Mouse (Mus musculus) spleen, postnatal 36 days (tissue): Measurements from ENCODE around the gene Gapdh.

Experiments used
- DNase-seq, 2 experiments: peaks; one replicate each; pipeline ENCODE4 v3.0.0; 2022; ENCODE audit warnings: low spot score in 2 of 2, mixed read lengths in 1 of 2

Gene Gapdh

DNA sequence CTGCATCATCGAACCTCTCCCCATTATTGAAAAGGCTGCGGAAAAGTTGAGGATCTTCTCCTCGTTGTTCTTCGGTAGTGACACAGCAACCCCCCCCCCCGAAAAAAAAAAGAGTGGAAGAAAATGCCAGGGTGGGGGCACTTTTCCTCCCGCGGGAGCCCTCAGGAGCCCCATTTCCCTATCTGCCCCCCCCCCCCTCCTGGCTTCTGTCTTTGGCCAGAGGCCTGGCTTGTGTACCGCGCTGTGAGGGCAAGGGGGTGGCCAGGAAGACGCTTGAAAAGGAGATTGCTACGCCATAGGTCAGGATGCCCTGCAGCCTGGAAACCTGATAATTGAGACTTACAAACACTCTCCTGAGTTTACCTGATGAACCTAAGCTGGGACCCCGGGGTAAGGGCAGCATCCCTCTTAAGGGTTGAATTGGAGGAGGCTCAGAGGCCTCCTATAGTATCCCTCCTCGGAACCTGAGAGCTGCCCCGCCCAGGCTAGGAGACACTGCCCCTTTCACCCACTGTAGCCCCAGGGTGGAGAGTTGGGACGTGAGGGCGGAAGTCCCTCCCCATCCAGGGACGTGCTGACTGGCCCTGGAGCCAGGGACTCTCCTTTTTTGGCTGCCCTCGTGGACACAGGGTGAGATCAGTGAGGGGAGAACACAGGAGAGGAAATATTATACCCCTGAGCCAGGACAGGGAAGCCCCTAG is at the start of gene Gapdh:
Gene Gapdh (minus strand): TSS at position 417 of the 701 bp plus-strand sequence.
- DNase-seq = peak in 1 of 2 experiments; percentile 39

DNA sequence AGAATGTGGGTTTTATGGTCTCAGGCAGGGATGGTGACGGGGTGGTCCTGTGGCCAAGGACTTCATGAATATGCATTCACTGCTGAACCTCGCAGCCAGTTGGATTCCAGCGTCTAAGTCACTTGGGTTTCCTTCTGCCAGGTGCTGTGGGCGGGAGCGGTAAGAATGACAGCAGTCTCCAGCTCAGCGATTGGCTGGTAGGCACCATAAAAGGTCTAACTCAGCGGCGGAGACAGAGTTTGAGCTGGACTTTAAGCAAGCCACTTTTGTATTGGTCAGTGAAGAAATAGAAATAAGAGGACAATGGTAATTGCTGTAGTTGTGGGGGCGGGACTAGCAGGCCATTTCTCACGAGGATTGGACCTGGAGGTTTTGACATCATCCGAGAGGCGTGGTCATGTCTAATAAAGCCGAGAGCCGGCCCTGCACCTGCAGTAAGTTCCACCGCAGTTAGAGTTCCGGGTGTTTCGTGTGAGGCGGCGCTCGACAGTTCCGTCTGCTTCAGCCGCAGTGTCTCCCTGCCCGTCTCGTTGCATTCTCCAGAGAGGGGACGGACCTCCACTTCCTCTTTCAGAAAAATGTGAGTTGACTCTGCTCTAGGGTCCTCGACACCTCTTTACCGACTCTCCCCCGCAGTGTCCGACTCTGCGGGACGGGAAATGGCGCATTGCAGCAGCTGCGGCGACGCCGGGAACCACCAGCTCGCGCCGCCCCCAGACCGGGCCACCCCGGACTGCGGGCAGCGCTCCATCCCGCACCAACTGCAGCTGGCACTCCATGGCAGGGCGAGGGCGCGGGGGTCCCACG is 49.1 kb upstream of the Gapdh start, which contains the start of gene Vamp1:
Gene Vamp1 (plus strand): TSS at position 404 of the 807 bp plus-strand sequence.
- DNase-seq = peak; percentile 96 to 98

DNA sequence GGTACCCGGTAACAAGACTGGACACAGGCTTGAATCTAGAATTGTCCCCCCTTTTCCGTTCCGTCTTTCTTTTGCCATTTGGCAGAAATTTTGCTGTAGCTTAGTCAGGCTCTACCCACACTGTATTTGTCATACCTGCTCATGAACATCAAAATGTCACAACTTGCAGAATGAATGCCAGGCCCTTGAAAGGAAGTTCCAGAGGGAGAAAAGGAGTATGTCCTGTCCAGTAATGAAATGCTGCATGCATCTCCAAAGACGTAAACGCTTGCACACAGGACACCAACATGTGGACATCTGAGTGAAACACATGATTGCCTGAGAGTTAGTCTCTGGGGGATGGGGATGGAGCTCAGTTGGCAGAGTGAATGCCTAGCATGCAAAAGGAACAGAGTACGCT is 47.4 kb upstream of the Gapdh start:
- no peak for DNase-seq

DNA sequence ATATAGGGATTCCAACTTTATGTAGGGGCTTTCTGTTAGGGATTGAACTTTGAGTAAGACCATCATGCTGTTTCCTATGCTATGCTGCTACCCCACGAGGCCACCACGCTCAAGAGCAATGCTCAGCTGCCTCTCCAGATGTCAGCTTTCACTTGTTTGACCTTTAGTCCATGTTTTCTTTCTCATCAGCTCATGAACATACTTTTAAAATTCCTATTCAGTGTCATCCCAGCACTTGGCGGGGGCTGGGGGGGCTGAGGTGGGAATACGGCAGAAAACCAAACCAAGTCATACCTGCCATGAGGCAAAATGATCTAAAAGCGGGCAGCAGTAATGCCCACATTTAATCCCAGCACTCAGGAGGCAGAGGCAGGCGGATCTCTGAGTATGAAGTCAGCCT is 46.9 kb upstream of the Gapdh start:
- DNase-seq = no peak

DNA sequence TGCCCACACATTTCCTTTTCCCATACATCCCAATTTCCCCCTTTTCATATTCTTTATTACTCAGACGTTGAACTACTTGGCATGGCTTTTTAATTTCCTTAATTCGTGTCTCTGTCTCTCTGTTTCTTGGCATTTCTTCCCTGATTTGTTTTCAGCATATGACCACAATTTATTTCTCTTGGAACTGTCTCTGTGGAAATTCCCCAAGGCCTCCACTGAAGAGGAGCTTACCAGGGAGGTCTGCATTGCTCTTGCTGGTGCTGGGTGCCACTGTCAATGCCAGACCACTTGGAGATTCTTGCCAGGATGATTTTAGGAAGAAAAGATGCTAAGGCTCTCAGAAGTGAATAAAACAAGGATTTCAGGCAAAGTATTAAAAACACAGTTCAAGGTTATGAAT is 46.4 kb upstream of the Gapdh start:
- no peak for DNase-seq

DNA sequence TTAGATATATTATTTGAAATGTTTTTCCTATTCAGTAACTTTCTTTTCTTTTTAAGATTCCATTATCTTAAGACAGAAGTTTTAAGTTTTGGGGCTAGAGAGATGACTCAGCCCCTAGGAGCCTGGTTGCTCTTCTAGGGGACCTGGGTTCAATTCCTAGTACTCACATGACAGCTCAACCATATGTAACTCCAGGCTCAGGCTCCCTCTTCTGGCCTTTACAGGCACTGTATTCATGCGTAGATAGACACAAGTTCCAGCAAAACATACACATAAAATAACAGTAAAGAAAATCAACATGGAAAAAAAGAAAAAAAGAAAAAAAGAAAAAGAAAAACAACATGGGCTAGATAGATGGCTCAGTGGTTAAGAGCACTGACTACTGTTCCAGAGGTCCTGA is 44.2 kb upstream of the Gapdh start:
- DNase-seq = no peak

DNA sequence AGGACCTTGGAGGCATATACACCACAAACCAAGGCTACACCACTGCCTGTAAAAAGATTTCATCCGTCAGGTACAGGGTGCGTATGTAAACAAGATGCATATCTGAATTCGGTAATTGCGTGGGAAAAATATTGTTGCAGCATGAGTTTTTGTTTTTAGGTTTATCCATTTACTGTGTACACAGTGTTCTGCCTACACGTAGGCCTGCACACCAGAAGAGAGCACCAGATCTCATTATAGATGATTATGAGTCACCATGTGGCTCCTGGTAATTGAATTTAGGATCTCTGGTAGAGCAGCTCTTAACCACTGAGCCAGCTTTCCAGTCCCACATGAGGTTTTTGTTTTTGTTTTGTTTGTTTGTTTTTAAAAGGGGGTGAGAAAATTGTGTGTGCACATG is 30.9 kb upstream of the Gapdh start:
- no peak for DNase-seq

DNA sequence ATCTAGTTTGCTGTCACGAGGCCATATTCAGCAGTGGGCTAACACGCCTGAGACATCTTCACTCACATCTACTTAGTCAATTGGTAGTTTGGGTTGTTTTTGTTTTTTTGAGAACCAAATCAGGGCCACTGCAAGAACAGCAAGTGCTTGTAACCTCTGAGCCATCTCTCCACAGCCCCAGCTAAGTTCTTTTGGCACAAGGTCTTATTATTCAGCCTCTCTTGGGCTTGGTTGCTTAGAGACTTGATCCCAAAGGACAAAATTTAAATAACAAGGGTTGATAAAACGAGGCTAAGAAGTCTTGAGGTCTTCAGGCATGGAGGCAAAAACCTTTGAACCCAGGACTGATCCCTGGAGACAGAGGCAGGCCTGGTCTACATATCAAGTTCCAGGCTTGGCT is 30.0 kb upstream of the Gapdh start:
- no peak for DNase-seq

DNA sequence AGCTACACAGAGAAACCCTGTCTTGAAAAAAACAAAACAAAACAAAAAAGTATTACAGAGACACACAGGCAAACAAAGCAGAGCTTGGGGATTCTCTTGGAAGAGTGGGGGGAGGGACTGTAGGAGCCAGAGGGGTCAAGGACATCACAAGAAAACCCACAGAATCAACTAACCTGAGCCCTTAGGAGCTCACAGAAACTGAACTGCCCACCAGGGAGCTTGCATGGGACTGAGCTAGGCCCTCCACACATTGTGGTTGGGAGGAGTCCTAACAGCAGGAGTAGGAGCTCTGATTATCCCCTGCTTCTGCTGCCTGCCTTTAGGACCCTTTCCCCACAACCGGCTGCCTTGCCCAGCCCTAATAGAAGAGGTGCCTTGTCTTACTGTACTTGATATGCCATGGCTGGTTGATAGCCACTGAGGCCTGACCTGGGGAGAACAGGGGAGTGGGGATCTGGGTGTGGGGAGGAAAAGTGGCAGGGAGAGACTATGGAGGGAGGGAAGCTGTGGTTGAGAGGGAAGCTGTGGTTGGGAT is 29.3 kb upstream of the Gapdh start:
- no peak for DNase-seq

DNA sequence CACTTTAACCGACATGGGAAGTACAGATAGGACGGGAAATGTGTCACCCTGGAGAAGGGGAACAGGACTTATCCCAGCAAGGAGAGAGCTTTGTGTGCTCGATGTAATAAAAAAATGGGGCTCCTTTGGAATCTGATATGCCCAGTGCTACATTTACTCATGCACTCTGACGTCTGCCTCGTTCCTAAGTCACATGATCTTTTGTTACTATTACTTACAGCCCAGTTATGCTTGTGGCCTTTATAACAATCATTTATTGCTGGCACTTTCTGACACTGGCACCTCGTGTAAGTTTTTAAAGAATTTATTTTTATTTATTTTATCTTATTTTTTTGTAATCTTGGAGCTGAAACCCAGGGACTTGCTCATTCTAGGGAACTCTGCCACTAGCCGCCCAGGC is 27.1 kb upstream of the Gapdh start:
- no peak for DNase-seq

DNA sequence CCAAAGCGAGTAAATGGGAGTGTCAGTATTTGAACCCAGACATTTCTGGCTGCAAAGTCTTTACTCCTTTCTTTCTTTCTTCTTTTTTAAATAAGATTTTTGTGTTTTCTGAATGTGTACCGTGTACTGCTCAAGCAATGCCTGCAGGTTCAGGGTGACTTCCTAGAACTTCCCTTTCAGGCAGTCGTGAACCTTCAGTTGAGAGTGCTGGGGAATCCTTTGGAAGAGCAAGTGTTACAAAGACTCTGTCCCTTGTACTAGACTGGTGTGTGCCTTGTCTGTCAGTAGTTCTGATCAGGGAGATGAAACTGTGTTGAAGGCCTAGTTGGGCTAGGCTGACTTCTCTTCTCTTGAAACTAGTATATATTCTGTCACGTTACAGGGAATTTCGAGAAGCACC is 26.6 kb upstream of the Gapdh start:
- no peak for DNase-seq

DNA sequence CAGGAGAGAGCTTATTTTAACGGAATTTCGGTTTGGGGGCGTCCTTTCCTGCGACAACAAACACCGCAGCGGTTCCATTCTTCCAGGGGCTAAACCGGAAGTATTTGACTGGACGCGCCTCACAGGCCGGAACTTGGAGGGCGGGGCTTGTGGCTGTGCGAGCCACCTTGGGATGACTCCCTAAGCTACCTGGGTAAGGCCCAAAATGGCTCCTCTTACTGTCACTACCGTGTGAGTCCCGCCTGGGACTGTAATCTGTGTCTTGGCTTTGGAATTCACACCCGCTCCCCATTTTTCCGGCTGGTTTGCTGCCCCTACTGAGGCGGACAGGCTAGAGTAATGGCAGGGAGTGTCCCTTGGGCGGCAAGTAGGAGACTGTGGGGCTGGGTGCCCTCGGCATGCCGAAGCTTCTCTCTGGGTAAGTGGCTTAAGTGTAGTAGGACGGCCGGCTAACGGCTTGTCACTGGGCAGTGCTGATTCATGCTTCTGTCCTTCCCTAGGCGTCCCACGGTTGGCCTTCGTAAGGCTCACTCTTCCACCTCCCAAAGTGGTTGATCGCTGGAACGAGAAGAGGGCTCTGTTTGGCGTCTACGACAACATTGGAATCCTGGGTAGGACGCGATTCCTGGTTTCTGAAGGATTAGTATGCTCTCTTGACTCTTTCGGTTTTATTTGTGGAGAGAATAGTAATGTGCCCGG is 25.9 kb upstream of the Gapdh start:
- DNase-seq = peak; percentile 92 to 94

DNA sequence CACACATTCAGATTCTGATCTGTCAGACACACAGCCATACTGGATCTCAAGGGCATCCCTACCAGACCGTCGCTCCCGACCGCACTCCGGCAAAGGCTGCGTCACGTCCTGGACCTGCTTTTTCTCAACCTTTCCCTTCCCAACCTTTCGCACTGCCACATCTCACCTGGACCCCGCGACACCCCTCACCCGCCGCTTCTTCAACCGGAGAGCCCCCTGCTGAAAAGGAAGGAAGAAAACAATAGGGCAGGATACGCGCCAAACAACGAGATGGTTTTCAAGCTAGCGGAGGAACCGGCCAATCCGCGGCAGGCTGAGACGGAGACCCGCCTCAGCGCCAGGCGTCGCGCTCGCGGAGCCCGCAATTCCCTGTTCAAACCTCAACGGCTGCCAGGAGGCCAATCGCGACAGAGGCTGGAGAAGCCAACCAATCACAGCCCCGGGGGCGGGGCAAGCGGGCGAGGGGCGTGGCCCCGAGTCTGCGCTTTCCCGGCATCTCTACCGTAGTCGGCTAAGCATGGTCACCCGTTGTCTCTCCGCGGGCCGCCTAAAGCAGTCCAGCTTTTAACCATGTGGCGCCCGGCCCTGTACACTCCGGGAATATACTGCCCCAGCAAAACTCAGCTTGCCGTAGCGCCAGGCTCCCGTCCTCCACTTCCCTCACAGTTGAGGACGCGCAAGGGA is 25.2 kb upstream of the Gapdh start, which contains the start of the genes Ncapd2 and Mrpl51:
Gene Ncapd2 (minus strand): TSS at position 370 of the 684 bp plus-strand sequence.
Gene Mrpl51 (plus strand): TSS at position 470 of the 684 bp plus-strand sequence.
- peak; percentile 95 to 97 for DNase-seq

DNA sequence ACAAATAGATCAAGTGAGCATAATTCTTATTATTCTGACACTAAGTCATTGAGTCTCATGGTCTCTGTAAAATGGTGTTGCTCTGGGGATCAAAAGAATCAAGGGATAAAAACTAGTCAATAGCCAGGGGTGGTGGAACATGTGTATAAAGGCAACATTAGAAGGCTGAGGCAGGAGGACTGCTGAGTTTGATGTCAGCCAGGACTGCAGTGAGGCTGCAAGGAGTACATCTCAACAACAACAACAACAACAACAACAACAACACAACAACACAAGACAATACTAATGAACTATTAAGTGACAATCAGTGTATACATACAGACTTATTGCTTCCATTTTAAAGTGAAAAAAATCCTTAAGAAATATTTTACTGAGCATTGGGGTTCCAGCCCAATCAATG is 24.5 kb upstream of the Gapdh start:
- DNase-seq = no peak

DNA sequence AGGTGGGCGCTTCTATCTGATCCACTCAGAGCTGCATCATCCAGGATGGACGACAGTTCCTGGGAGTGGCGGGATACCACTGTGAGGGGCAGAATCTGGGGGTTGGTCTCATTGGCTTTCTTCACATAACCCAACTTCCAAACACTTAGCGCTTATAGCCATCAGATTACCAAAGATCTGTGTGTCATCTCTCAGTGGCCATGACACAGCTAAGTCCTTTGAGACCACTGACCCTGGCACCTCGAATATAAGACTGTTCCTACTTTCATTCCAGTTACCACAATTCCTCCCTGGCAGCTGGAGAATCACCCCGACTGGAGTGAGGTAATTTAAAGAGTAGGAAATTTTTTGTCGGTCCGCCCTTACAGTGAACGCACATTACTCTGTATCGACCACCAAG is 19.9 kb upstream of the Gapdh start:
- DNase-seq = no peak

DNA sequence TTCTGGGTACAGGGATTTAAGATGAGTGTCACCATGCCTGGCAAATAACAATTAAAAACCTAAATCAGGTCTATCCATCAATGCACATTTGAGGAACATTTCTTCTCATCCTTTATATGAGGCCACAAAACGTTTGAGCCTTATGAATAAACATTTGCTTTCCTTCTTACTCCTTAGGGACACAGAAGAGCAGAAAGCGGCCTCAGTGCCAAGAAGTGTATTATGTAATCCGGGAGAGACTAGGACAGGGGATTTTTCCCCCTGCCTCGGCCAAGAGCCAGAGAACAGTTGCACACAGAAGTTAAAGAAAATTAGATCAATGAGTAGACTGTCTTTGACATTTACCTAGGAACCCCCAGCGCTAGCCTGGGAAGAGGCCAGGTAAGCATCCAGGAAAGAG is 15.9 kb upstream of the Gapdh start:
- DNase-seq = no peak

DNA sequence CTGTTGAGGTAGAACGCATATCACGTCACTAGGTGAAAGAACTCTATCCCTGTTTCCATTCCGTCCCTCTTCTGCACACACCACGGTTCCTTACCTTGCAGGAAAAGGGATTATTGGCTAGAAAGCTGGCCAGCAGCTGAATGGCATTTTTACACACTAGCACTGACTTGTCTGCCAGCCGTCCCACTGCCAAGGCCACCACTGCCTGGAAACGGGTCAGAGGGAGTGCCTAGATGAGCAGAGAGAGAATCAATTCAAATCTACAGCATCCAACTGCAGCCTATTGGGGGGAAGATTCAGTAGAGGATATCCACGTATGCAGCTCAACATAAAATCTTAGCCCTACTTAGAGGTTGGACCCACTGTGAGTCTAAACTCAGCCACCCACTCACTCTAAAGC is 13.3 kb upstream of the Gapdh start:
- DNase-seq = no peak

DNA sequence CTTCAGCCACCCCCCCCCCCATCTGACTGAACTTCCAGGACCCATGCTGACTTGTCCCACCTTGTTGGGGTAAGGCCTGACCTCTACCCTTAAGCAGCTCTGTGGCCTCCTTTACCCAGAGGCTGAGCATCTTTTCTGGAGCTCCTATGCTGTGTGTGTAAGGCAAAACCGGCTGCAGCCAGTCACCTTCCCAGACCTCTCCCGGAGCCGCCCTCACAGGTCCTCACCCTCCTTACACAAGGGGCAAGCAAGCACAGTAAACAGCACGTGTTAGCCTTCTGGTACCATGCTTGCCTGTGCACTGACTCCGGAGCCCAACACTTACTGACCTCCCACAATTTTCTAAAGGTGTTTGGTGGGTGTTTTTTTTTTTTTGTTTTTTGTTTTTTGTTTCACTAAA is 9.2 kb upstream of the Gapdh start:
- DNase-seq = no peak

DNA sequence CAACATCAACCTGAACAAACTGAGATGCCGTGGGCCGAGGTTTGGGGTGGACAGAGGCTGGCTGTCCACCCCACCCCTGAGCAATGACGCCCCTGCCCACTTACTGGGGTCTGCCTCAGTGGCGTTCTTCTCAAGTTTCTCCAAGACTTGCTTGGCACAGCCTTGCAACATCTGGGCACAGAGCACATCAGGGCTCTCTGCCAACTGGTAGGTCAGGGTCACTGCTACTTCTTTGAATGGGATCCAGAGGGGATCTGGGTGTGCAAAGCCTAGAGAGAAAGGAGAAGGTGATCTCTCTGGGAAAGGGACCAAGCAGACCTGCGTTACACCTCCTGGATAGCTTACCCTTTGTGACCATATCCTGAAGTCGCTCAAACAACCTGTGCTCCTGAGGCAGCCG is 7.0 kb upstream of the Gapdh start:
- DNase-seq = no peak

DNA sequence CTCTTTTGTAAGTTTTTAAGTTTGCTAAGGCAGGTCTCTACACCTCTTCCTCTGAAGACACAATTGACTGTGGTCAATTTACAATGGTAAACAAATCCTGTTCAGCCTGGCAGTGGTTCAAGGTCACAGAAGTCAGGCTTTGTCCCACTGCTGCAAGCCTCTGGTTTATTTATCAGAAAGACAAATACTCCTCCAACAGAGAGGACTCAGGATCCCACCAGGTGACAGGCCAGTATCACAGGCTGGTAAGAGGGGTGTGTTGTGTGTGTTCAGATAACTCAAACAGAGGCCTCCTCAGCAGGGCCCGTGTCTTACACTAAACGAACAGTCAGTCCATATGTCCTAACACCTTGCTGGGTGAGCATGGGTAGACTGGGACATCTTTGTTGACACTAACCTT is 6.2 kb upstream of the Gapdh start:
- DNase-seq = no peak

DNA sequence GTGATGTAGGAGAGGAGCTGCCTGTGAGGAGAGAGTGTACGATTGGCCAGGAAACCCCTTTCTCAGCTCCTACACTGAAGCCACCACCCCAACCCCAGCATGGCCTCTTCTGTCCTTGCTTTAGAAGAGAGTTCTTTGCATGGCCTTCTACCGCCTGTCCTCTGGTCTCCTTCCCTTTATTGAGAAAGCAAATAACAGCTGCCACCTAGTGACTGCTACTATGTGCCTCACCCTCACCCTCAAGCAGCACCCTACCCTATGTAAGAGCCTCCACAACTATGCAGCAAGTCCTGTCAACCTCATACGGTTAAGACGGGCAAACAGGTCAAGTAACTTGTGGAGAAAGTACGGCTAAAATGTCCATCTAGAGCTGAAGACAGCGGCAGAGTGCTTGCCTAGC is 3.9 kb upstream of the Gapdh start:
- DNase-seq = no peak

DNA sequence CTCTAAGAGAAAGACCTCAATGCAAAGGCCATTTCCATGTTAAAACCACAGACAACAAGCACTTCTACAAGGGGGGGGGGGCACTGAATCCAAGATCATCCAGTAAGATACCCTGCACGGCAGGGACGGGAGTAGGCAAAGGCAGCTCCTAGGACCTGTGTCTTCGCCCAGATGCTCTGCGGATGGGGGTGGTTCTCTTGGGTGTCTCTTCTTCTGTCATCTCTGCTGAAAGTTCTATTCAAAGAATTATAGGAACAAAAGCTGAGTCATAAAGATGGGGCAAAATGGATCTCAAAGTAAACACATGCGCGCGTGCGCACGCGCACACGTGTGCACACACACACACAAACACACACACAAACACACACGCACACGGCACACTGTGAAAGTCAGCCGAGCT is 1.8 kb upstream of the Gapdh start:
- DNase-seq = no peak
